Mouse (Mus musculus) layer of hippocampus, adult 11-12 months (tissue): Measurements from ENCODE around the gene Bbox1.

Source experiments
- DNase-seq: peaks from one replicate; pipeline ENCODE4 v3.0.0; 2022; ENCODE audit warnings: low spot score

Bbox1 gene

DNA sequence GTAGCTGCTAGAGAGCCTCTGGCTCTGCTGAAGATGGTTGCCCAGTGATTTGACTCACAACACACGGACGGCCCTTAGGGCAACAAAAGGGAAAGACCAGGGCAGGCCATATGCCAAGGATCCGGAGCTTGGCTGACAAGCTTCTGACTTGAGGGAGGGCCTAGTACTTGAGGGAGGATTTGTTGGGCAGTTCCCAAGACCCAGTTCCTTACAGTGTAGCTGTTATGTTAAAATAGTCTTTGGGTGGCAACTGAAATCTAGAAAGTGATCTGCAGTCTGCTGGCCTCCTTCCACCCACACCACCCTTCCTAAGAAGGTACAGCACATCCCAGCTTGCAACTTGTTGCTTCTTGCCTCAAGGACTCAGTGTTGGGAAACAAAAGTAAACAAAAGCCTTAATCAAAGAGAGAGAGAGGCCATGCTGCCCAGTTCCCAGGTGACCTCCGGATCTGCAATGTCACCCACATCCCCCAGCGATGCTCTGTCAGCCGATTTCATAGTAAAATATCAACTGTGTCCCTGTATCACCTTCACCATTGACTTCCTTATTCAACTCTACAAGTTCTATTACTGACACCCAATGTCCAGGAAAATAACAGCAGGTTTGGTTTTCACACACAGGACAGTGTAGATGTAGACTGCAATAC, at the start of gene Bbox1:
Gene Bbox1, minus strand, starts transcription at position 52 of the 647 bp plus-strand sequence.
- DNase-seq = no peak

DNA sequence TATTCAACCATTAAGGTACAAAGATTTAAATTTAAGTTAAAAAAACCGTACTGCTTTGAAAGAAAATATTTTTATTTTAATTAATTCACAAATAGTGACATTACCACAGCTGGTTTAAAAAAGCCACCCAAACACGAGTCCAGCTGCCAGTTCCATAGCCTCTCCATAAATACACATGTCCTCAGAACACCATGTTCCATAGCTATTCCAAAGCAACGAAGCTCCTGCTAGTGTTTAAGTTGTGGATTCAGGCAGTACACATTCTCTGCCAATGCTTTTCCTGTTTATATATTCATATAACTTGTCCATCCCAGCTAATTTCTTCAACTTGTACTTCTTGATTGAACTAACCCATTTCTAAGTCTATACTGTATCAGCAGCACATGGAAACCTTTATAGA, 49.5 kb upstream of the Bbox1 start:
- no peak for DNase-seq

DNA sequence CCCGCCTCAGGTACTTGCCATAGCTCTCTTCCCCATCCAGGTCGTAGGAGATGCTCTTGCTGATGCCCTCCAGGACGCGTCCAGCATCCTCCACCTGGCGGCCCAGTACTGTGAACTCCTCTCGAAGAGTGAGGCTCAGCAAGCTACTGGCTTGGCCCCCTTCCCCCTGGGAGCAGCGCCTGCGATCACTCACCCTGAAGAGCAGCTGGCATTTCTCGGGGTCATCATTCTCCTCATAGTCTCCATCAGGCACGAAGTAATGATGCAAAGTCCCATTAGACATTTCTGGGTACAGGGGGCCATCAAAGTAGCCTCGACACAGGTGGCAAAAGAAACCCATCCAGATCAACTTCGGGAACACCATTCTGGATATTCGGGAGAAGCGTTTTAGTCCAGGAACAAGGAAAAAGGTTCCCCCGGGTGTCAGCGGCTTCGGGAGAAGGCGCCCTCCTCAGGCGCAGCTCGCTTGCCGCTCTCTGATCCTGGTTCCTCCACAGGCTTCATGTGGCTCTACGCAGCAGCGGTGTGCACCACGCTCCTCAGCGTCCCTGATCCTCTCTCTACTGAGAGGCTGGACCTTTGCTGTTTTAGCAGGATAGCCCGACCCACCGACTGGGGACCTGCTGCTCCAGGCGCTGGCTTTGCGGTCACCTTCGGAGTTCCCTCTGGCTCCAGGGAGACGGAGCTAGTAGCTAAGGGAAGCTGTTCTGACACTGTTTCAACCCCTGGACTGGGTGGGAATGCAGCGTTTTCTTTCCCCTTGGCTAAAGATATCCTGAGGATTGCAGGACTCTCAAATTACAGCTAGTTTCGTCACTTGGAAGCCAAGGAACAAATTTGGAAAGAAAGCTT, 48.3 kb upstream of the Bbox1 start, which contains the start of gene Fibin:
Gene Fibin, minus strand, starts transcription at position 752 of the 852 bp plus-strand sequence.
- peak; percentile 30 for DNase-seq

DNA sequence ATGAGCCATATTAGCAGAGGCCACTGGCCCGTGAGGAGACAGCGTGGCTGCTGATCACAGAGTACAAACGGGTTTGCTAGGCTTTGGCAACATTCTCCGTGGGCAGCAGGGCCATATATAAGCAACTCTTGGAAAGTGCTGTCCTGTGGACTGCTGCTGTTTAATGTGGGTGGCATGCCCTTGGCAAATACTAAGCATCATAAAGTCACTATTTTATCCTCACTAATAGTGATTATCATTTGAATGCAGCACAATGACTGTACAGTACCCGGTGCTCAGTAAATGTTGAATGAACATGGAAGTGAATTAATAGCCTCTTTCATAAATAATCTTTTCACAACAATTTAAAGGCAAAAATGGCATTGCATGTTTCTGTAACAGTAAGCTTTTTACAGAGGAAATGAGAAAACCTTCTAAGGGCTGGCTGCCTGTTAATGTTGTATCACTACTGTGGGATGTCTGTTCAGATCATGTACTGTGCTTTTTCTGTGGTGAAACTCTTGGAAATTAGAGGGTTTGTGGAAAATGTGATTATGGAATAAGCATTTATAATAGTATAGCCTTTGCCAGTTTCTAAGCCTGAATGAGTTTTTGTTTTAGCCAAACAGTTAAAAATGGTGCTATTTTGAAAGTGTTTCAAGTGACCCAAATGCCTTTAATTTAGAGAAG, 39.1 kb upstream of the Bbox1 start:
- no peak for DNase-seq

DNA sequence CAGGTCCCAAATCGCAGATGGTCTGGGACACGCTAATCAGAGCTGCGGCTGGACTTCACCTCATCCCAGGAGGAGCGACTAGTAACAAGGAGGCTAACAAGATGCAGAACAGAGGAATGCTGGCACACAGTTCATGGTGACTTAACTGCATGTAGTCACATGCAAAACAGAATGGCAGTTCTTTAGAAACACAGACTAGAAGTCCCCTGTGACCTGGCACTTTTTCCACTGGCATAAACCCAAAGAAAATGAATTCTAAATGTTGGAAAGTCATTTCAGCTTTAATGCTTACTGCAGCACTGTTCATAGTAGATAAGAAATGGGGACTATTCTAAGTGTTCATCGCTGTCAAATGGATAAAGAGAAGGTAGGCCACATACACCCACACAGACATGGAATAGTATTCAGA, 37.5 kb upstream of the Bbox1 start:
- no peak for DNase-seq

DNA sequence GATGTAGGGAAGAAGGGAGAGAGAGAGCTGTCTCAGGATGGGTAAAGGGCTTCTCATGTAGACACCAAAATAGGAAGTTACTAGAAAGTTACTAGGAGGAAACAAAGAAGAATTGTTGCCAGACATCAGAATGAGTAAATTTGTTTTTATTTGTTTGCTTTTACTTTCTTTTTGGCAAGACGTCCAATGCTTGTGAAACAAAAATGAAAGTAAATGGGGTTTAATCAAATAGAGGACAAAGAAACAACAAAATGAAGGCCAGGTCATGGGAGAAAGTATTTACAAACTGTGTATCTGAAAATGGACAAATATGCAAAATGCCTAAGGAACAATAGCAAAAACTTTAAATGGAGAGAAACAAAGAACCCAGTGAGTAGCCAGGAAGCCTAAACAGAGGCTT, 37.0 kb upstream of the Bbox1 start:
- DNase-seq = no peak

DNA sequence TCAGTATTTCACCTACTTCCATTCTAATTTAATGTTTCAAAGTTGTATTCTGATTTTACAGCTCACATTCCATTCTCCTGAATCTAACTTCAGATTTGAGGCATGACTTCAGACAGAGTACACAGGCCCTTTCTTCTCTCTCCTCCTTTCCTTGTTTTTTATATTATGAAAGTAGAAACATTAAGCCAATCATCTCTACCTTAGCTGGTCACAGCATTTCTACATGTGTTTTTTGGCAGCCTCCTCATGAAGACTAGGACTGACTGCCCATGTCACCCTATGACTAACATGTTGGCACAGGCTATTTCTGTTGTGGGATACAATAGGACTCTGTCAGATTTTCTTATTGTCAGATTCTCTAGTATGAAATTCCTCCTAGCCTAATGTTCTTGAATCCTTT, 14.6 kb upstream of the Bbox1 start:
- DNase-seq = no peak

DNA sequence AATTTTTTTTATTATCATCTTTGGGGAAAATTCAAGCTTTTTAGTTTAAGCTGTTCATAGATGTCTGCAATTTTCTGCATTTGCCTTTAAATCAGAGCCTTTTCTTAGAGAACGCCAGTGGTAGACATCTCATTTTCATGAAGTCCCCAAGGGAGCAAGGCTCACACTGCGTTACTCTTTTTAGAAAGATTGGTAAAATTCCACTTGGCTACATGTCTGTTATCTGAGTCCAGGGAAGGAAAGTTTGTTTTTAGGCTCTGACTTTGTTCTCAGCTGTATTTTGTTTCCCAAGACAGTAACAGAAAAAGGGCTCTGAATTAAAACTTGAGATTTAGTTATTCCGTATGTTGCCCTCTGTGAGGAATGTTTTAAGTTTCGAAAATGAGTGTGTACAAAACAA, 5.6 kb upstream of the Bbox1 start:
- no peak for DNase-seq

DNA sequence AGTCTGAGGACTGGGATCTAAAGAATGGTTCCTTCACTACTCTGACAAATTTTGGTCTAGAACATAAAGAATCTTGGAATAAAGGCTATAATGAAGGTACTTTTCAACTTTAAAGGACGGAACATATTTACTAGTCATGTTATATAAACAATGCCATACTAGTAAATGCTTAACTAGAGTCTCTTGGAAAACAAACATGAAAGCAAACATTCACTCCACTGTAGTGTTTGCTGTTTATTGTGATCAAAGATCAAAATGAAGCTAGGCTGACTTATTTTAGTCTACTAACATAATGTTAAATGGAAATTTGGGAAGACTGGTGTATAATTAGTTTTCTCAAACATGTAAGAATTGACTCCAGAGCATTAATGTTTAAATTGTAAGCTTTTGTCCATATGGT, 4.9 kb upstream of the Bbox1 start:
- DNase-seq = no peak

DNA sequence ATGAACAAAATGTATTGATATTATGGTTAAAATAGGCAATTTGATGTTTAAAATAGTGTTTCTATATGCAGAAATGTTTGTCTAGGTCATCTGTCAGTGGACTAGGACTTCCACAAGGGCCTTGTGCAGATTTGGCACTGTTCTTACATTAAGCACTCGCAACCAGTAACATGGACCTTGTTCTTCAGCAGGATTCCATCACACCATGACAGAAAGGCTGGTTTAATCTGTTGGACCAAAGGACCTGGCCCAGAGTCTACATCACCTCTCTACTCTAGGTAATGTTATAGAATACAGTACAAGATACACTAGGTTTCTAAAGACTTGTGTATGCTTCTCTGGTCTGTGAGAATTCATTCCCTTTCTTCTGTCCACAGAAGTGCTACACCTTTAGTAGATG, 4.4 kb upstream of the Bbox1 start:
- no peak for DNase-seq

DNA sequence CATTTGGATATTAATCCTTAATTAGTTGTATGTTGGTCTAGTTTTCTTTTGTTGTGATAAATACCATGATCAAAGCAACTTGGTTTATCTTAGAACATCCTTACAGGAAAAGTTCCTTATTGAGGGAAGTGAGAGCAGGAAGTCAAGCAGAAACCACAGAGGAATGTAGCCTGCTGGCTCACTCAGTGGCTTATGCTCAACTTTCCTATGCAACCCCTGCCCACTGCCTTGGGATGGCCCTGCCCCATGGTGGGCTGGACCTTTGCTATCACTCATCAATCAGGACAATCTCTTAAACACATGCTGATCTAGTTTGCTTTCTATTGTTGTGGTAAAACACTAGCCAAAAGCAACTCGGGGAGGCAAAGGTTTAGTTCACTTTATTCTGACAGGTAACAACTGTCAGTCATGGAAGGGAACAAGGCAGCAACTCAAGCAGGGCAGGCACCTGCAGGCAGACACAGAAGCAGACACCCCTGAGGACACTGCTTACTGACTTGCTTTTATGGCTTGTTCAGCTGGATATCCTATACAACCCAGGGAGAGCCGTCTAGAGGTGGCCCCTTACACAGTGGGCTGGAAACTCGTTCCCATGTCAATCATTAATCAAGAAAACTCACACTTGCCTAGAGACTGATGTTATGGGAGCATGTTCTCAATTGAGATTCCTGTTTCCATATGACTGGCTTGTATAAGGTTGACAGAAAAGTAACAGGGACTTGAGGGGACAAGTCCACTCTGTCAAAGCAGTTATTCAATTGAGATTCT, 1.9 kb upstream of the Bbox1 start:
- DNase-seq = no peak

DNA sequence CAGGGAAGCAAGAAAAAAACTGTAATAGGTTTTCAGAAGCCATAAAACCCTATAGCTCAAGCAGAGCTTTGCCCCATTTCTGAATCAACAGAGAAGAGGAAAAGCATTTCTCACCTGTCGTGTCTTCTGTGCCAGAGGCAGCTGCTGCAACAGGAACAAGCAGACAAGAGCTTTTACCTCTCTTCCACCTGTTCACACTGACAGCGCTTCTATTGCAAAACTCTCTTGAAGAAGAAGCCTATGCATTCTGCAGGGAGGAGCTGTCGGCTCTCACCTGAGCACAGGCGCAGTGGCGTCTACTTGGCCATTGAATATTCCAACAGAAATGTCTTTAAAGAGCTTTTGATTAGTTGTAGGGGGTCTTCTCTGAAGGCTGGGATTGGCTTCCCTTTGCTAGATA, 286 bp downstream of the Bbox1 start:
- DNase-seq = no peak

DNA sequence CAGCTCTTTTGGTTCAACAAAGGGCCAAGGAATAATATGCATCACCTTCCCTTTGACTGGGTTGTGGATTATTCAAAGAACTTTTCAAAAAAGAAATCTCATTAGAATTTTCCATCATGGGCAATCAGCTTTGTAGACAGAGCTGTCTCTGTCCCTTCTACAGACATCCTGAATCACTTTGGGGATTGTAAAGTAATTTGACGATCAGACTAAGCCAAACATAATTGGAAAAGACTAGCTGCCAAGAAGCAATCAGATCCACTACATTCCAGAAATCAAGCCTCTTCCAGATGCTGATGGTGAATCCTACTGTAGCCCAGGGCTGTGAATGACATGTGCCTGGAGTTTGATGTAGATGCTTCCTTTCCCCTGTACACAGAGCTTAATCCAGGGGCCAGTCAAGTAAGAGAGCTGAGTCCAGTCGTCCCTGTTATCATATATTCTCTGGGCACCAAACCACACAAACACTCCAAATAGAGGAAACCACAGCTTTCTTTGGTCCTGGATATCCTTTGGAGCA, 995 bp downstream of the Bbox1 start:
- DNase-seq = no peak

DNA sequence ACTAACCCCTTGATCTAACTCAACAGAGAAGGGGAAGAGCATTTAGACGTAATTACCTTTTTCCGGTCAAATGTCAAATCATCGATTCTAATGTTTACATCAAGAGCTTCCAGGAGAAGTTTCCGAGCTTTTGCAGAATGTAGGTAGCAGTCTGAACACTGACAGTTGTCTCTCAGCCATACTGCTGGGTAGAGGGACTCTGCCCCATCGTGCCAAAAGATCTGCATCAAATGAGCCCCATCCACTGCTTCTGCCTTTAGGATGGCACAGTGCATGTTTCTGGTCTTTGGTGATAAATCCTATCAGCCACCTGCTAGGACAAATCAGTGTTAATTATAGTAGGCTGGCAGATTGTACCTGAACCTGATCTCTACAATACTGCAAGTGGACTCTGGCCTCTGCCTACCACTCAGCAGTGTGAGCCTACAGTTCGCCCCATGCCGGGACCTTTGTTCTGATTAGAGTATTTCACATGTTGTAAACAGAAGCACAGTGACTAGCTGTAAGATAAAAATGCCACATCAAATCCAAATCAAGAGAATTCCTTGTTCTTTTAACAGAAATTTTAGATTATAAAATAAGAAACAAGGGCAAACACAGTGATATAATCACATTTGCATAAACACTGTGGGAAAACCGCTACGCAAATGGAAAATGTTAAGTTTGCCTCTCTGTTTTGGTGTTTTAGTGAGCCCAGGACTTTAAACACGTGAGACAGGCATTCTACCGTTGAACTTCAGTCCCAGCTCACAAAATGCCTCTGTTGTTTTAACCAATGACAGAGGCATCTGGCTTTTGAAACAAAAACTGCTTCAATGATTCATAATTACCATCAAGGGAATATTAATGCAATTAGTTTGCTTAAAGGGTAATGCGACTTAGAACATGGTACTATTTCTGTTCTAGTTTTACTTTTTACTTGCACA, 8.7 kb downstream of the Bbox1 start:
- DNase-seq = no peak

DNA sequence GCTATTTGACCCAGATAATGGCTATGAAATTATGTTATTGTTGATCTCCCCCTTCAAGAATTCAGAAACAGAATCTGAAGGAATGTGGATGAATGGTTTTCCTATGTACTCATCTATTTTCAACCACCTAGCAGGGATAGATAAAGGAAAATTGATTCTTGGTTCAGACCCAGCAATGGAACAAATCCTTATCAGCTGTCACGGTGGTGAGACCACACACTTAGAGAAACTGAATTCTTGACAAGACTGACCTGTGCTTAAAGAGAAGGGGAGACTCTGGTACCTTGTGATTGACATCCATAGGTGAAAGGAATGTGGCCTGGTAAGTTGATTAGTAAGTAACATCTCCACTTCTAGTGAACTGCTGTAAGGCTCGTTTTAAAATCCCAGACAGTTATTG, 12.1 kb downstream of the Bbox1 start:
- no peak for DNase-seq

DNA sequence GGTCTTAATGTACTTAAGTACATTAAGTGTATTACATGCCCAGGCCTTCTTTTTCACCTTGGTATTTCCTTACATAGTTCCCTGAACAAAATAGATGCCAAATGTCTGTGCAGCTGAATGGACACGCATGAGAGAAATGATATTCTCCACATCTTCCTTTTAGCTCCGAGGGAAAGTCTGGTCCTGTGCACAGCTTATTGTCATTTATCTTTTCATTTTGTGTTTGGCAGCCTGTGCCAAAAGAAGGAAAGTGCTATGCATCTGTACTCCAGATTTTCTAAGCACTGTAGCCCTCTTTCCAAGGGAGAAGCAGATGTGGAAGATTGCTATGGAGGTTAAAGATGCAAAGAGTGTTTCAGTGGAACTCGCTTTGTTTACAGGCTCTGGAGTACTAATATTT, 13.0 kb downstream of the Bbox1 start:
- DNase-seq = no peak

DNA sequence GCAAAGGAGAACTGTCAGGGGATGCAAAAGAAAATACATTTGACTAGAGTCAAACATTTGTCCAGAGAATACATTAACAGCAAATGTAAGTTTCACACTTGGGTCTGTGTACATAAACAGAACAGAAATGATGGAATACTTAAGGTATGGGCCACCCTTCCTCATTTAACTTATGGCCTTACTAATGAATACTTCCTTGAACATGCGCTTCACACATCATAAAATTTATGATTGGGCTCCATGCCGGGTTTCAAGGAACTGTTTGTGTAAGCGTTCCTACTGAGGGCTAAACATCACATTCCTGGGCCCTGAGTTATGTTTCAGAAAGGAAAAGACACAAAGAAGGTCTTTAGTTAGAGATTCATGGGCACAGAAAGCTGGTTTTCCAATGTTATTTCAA, 19.4 kb downstream of the Bbox1 start:
- no peak for DNase-seq

DNA sequence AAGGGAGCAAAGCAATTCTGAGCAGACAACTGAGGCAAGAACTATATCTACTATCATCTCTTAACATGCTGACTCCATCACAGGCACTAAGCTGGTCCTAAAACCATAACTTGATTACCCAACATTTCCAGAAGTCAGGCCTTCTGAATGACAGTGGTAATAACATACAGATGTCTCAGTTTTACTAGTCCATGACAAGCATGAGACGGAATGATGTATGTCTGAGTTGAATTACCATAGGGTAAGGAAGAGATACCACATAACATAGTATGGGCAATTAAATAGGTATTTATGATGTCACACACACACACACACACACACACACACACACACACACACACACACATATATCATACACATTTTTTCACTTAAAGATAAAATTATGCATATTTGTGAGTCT, 26.4 kb downstream of the Bbox1 start:
- DNase-seq = no peak

DNA sequence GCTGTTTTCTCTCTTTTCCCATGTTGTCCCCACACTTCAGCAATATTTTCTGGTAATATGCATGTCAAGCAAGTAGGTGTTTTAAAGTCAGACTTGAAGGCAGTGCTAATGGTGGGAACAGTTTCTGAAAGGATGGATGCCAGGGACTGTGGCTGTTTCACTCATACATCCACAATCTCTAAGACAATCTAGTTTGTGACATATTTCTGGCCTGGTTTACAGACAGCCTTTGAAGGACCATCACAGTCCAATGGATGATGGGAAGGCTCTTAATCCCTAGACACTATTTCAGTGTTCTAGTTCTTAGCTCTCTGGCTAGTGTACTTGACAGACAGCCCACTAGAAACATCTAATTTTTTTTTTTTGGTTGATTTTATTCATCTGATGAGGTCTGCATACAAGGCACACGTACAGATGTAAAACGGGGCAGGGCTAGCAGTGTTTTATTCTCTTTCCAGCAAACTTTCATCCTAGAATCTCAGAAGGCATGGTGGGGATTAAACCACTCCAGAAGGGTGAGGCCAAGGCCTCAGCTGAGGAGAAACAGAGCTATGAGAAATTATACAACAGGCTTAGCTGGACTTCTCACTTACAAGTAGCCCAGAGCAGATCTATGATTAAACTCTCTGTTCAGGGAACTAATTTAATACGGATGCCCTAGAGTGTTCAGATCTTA, 28.4 kb downstream of the Bbox1 start:
- no peak for DNase-seq

DNA sequence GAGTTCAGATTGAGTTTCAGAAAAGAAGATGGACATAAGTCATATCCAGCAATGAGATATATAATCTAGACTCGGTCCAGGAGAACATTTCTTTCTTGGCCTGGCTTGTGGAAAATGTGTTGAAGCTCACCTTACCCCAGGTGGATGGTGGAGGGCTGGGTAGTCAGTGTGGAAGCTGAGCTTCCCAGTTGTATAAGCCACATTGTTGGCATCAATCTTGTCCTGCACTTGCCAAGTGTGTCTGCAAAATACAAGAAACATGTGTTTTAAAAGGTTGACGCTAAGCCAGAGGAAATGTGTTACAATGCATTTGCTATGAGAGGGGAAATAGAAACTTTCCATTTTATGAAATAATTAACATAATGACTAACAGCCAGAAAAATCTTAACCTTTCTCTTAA, 38.9 kb downstream of the Bbox1 start:
- peak; percentile 8 for DNase-seq
